Mouse (Mus musculus) MEL (cell line): ENCODE data around the gene Smad6. TPM values are rescaled to one million over a fixed set of nuclear protein-coding genes. Genes with fewer than 3 reads are reported as not detected.

Source experiments
- DNase-seq: peaks from one replicate; pipeline ENCODE4 v3.0.0; 2011; ENCODE audit warnings: low read depth, low spot score
- H3K27ac ChIP-seq: 2 replicates; pipeline ENCODE4 v1.5.1; 2012; ENCODE audit warnings: low read depth, mild to moderate bottlenecking, control low read depth, low read length, moderate library complexity; ENCODE audit not compliant: control insufficient read depth
- H3K27me3 ChIP-seq, 2 experiments: fragments of 150-350 bp in 1 of 2; sonication (generic) in 1 of 2; 2 replicates each; pipeline ENCODE4 v1.6.1; 2012; ENCODE audit warnings: low read length in 2 of 2, mild to moderate bottlenecking in 2 of 2, improper control_type of control experiment in 1 of 2, moderate library complexity in 1 of 2; ENCODE audit not compliant: insufficient read depth in 2 of 2, control insufficient read depth in 1 of 2
- H3K36me3 ChIP-seq, 2 experiments: 2 replicates each; pipeline ENCODE4 v1.6.1; 2012 to 2014; ENCODE audit warnings: low read length in 2 of 2, improper control_type of control experiment in 1 of 2, inconsistent platforms in 1 of 2, mild to moderate bottlenecking in 1 of 2; ENCODE audit not compliant: insufficient read depth in 2 of 2, control insufficient read depth in 1 of 2
- H3K4me1 ChIP-seq, 2 experiments: fragments of 150-350 bp in 1 of 2; sonication (generic) in 1 of 2; 2 replicates each; pipeline ENCODE4 v1.6.1; 2012; ENCODE audit warnings: low read length in 2 of 2, improper control_type of control experiment in 1 of 2, mild to moderate bottlenecking in 1 of 2; ENCODE audit not compliant: insufficient read depth in 2 of 2, control insufficient read depth in 1 of 2
- H3K4me3 ChIP-seq, 2 experiments: fragments of 150-350 bp in 1 of 2; sonication (generic) in 1 of 2; 2 replicates each; pipeline ENCODE4 v1.5.1; 2012; ENCODE audit warnings: low read depth in 2 of 2, low read length in 2 of 2, mild to moderate bottlenecking in 2 of 2, moderate library complexity in 2 of 2, control low read depth in 1 of 2, improper control_type of control experiment in 1 of 2; ENCODE audit not compliant: control insufficient read depth in 1 of 2, insufficient read depth in 1 of 2
- H3K79me2 ChIP-seq: 2 replicates; pipeline ENCODE4 v1.6.1; 2012; ENCODE audit warnings: mild to moderate bottlenecking, low read length, moderate library complexity; ENCODE audit not compliant: control insufficient read depth, poor library complexity, insufficient read depth
- H3K9ac ChIP-seq: 2 replicates; pipeline ENCODE4 v1.6.1; 2012; ENCODE audit warnings: low read depth, mild to moderate bottlenecking, control low read depth, low read length, moderate library complexity; ENCODE audit not compliant: control insufficient read depth, poor library complexity, severe bottlenecking
- H3K9me3 ChIP-seq: fragments of 150-350 bp; sonication (generic); replicated peaks from 2 replicates; pipeline ENCODE4 v1.6.1; 2012; ENCODE audit warnings: mild to moderate bottlenecking, low read length, improper control_type of control experiment, moderate library complexity; ENCODE audit not compliant: insufficient read depth
- CTCF ChIP-seq, 3 experiments: IDR thresholded peaks in 2 of 3; conservative IDR thresholded peaks in 1 of 3; 2 replicates each; pipeline ENCODE4 v1.5.1; 2011 to 2012; ENCODE audit warnings: low read length in 3 of 3, low read depth in 2 of 3, mild to moderate bottlenecking in 2 of 3, improper control_type of control experiment in 1 of 3, inconsistent platforms in 1 of 3, mixed read lengths in 1 of 3, moderate library complexity in 1 of 3; ENCODE audit not compliant: control insufficient read depth in 1 of 3, insufficient read depth in 1 of 3, poor library complexity in 1 of 3, severe bottlenecking in 1 of 3
- ELF1 ChIP-seq: IDR thresholded peaks from 2 replicates; pipeline ENCODE4 v1.6.1; 2014; ENCODE audit warnings: low read depth, mild to moderate bottlenecking, inconsistent platforms, low read length, improper control_type of control experiment, moderate library complexity
- EP300 ChIP-seq, 2 experiments: IDR thresholded peaks; 2 replicates each; pipeline ENCODE4 v1.6.1; 2011; ENCODE audit warnings: improper control_type of control experiment in 2 of 2, low read length in 2 of 2, low read depth in 1 of 2, mild to moderate bottlenecking in 1 of 2
- ETS1 ChIP-seq: IDR thresholded peaks from 2 replicates; pipeline ENCODE4 v1.6.1; 2012; ENCODE audit warnings: low read depth, mild to moderate bottlenecking, inconsistent platforms, low read length, improper control_type of control experiment, moderate library complexity
- GATA1 ChIP-seq: IDR thresholded peaks from 2 replicates; pipeline ENCODE4 v1.6.1; 2011; ENCODE audit warnings: low read depth, low read length, improper control_type of control experiment
- HCFC1 ChIP-seq: IDR thresholded peaks from 2 replicates; pipeline ENCODE4 v1.6.1; 2012; ENCODE audit warnings: low read depth, mild to moderate bottlenecking, inconsistent platforms, low read length, improper control_type of control experiment, moderate library complexity
- MAZ ChIP-seq: IDR thresholded peaks from 2 replicates; pipeline ENCODE4 v1.6.1; 2012; ENCODE audit warnings: low read depth, mild to moderate bottlenecking, inconsistent platforms, low read length, improper control_type of control experiment
- NRF1 ChIP-seq: IDR thresholded peaks from 2 replicates; pipeline ENCODE4 v1.6.1; 2014; ENCODE audit warnings: low read depth, mild to moderate bottlenecking, inconsistent platforms, low read length, improper control_type of control experiment, moderate library complexity; ENCODE audit not compliant: poor library complexity, insufficient read depth, severe bottlenecking
- POLR2AphosphoS2 ChIP-seq: IDR thresholded peaks from 2 replicates; pipeline ENCODE4 v1.6.1; 2011; ENCODE audit warnings: low read length, improper control_type of control experiment
- POLR2AphosphoS5 ChIP-seq: IDR thresholded peaks from 2 replicates; pipeline ENCODE4 v1.6.1; 2012; ENCODE audit warnings: low read depth, borderline replicate concordance, mild to moderate bottlenecking, inconsistent platforms, low read length, moderate library complexity, mixed read lengths
- RAD21 ChIP-seq: IDR thresholded peaks from 2 replicates; pipeline ENCODE4 v1.6.1; 2011; ENCODE audit warnings: mild to moderate bottlenecking, low read depth, low read length, improper control_type of control experiment
- SIN3A ChIP-seq: IDR thresholded peaks from 2 replicates; pipeline ENCODE4 v1.6.1; 2012; ENCODE audit warnings: low read length, improper control_type of control experiment, inconsistent platforms
- SMC3 ChIP-seq: IDR thresholded peaks from 2 replicates; pipeline ENCODE4 v1.6.1; 2011; ENCODE audit warnings: low read depth, low read length, improper control_type of control experiment
- TBP ChIP-seq: IDR thresholded peaks from 2 replicates; pipeline ENCODE4 v1.8.0; 2011; ENCODE audit warnings: low read depth, low read length, improper control_type of control experiment
- ZKSCAN1 ChIP-seq: IDR thresholded peaks from 2 replicates; pipeline ENCODE4 v1.6.1; 2012; ENCODE audit warnings: low read depth, mild to moderate bottlenecking, inconsistent platforms, low read length, improper control_type of control experiment, moderate library complexity
- ZNF384 ChIP-seq: IDR thresholded peaks from 2 replicates; pipeline ENCODE4 v1.6.1; 2012; ENCODE audit warnings: low read depth, mild to moderate bottlenecking, inconsistent platforms, low read length, improper control_type of control experiment
- polyA plus RNA-seq, 2 experiments: library from polyadenylated mRNA; stranded (reverse) in 1 of 2; unstranded in 1 of 2; fragments of >175 nt in 1 of 2; fragments of >200 nt in 1 of 2; gene quantifications; 2 replicates each; pipeline versions ENCODE4 v1.2.1 to v1.2.4; 2012; ENCODE audit warnings: low replicate concordance in 2 of 2, low read depth in 1 of 2; ENCODE audit not compliant: insufficient read length in 2 of 2, insufficient read depth in 1 of 2, missing spikeins in 1 of 2
- total RNA-seq: library from RNA; depleted of rRNA; stranded (reverse); fragments of 300-350 nt; gene quantifications from 2 replicates; pipeline ENCODE4 v1.2.3, GENCODE M21; 2012

The Smad6 gene
- total and polyA plus RNA-seq, 3 experiments: 2.2 to 3.9 TPM; not detected in 1

- Histone ChIP-seq H3K27ac (no peak overlapping the region), H3K9ac (no peak overlapping the region), H3K4me1 (peaks cover 0 to 5% of the 10 kb centered on the region in 2 experiments; a peak in 1 of 4 replicates), H3K4me3 (no peak overlapping the region), H3K79me2 (no peaks in the 10 kb centered on the region; the same call in 1 of the 2 replicates), H3K36me3 (peaks cover 0 to 5% of the 10 kb centered on the region in 2 experiments; a peak in 2 of 4 replicates), H3K27me3 (no peaks in the 10 kb centered on the region), H3K9me3 (no peaks in the 10 kb centered on the region)
- TF ChIP-seq CTCF (IDR thresholded peaks at IDR 0.05 in 2 of 3, conservative IDR thresholded peaks at IDR 0.05 in 1 of 3; ENCODE audit: control insufficient read depth in 1 of 3, insufficient read depth in 1 of 3, low read depth in 2 of 3, low read length in 3 of 3, poor library complexity in 1 of 3, severe bottlenecking in 1 of 3) (peak in 1 of 3 experiments; percentile 12; a peak in 1 of 6 replicates), ZKSCAN1 (no peak)
- DNase-seq: no peak
Observed at GRCm38 (mm10) chr9:64024976-64025375, 3.1 kb upstream of the Smad6 start.

GRCm38 (mm10) chr9:64022562-64023366, 905 bp upstream of the Smad6 start:
- H3K27me3 ChIP-seq: no peaks in the 10 kb centered on the region
- peaks cover 0 to 5% of the 10 kb centered on the region in 2 experiments; a peak in 2 of 4 replicates for H3K36me3 ChIP-seq
- peaks cover 2 to 8% of the 10 kb centered on the region in 2 experiments; a peak in 1 of 4 replicates for H3K4me1 ChIP-seq
- peak overlapping the region; percentile 75 for H3K27ac ChIP-seq
- no peaks in the 10 kb centered on the region for H3K9me3 ChIP-seq
- peak overlapping the region; percentile 74 for H3K9ac ChIP-seq
- peak; percentile 97 for DNase-seq
- H3K79me2 ChIP-seq: no peaks in the 10 kb centered on the region; the same call in 1 of the 2 replicates
- TF ChIP-seq RAD21: no peak
- no peak for TF ChIP-seq POLR2AphosphoS2
- no peak for TF ChIP-seq POLR2AphosphoS5
- peak; percentile 53; the same call in 1 of the 2 replicates for TF ChIP-seq TBP
- peak; percentile 61; the same call in 1 of the 2 replicates for TF ChIP-seq HCFC1
- 0 out of 4 replicates have a peak, but pooled peaks of 1 of the 2 experiments have one; percentile 37 for TF ChIP-seq EP300 (IDR thresholded peaks at IDR 0.05; ENCODE audit: low read depth in 1 of 2, low read length in 2 of 2)
- peak; percentile 35; the same call in 1 of the 2 replicates for TF ChIP-seq NRF1
- TF ChIP-seq ELF1: peak; percentile 33; the same call in 1 of the 2 replicates
- peak; percentile 45; the same call in 1 of the 2 replicates for TF ChIP-seq MAZ
- peak; percentile 49; the same call in 1 of the 2 replicates for TF ChIP-seq ETS1
- no peak for TF ChIP-seq SMC3
- no peak for TF ChIP-seq GATA1
- no peak for TF ChIP-seq ZNF384
- TF ChIP-seq SIN3A: peak; percentile 90
- H3K4me3 ChIP-seq: peak overlapping the region; percentile 64 to 72
